Mouse (Mus musculus): ENCODE measurements around the gene Pfkp.

- TF ChIP-seq EP300 (IDR thresholded peaks at IDR 0.05; ENCODE audit: low read depth in 1 of 2, low read length in 2 of 2) (no peak), CTCF (IDR thresholded peaks at IDR 0.05 in 2 of 3, conservative IDR thresholded peaks at IDR 0.05 in 1 of 3; ENCODE audit: control insufficient read depth in 1 of 3, insufficient read depth in 1 of 3, low read depth in 2 of 3, low read length in 3 of 3, poor library complexity in 1 of 3, severe bottlenecking in 1 of 3) (no peak), KAT2A (conservative IDR thresholded peaks at IDR 0.05; ENCODE audit: low read depth, low read length) (no peak)
Observed at GRCm38 (mm10) chr13:6601676-6602075, 46.9 kb downstream of the Pfkp start.
